ENCODE assay signal across 8 mouse cellular contexts in the genomic region with DNA sequence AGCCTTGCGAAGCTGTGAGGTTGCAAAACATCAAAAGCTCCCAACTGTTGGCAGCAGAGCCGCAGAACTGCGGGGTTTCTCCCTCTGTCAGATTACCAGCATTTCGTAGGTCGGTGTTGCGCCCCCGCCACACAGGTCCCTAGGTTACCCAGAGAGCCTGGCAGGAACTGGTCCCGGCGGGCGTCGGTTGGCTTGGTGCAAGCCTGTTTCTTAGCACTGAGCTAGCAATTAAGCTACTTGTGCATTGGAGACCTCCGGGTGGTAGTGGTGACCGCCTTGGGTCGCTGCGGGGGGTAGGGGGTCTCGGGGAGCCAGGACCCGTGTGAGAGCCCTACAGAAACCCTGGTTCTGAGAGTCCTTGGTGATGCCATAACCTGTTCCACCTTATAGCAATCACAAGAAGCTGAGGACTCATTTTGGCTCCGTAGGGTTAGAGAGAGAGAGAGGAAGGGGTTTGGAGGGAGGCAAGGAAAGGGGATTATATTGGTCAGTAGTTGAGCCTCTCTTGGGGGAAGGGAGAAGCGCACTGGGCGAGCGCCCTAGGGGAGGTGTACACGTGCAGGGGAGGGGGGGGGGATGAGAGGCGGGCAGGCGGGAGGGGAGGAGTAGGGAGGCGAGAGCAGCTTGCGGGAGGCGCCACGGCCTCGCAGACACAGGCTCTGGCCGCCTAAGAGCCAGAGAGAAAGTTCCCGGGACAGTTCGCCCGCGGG. TPM values are rescaled to one million over a fixed set of nuclear protein-coding genes. Genes with fewer than 3 reads are reported as not detected.
DNase-seq lines count a peak whose midpoint lies in the region; ATAC-seq lines count a peak whose summit lies in the region.

A gene (plus strand): TSS at position 653 of the 710 bp plus-strand sequence.

- H3K27me3 ChIP-seq in forebrain, embryonic 12.5 days = peaks cover 68% of the 10 kb centered on the region
- peaks cover 65% of the 10 kb centered on the region for H3K27me3 ChIP-seq in intestine, embryonic 14.5 days (replicated peaks; ENCODE audit: control insufficient read depth, insufficient read depth, low read length)
- peaks cover 72% of the 10 kb centered on the region for H3K27me3 ChIP-seq in liver, embryonic 12.5 days (replicated peaks)
- peaks cover 70% of the 10 kb centered on the region for H3K27me3 ChIP-seq in neural tube, embryonic 13.5 days

- peaks cover 22% of the 10 kb centered on the region for H3K4me1 ChIP-seq in forebrain, embryonic 12.5 days
- H3K4me1 ChIP-seq in intestine, embryonic 14.5 days (replicated peaks; ENCODE audit: control insufficient read depth, insufficient read depth, low read length) = peaks cover 7% of the 10 kb centered on the region; the same call in 1 of the 2 replicates
- H3K4me1 ChIP-seq in liver, embryonic 12.5 days = peaks cover 11% of the 10 kb centered on the region; the same call in 1 of the 2 replicates
- peaks cover 28% of the 10 kb centered on the region for H3K4me1 ChIP-seq in neural tube, embryonic 13.5 days (replicated peaks)

- H3K9ac ChIP-seq in forebrain, embryonic 12.5 days = peak within 1 kb of the TSS; percentile 51
- peak within 1 kb of the TSS; percentile 32 for H3K9ac ChIP-seq in intestine, embryonic 14.5 days (ENCODE audit: low read length)
- H3K9ac ChIP-seq in liver, embryonic 12.5 days = no peak within 1 kb of the TSS
- H3K9ac ChIP-seq in neural tube, embryonic 13.5 days = peak within 1 kb of the TSS; percentile 63

- peak; percentile 5 for DNase-seq in cerebellum, adult 9-11 months
- DNase-seq in cerebellum, adult 9-10 months = no peak
- peak; percentile 15 for DNase-seq in ES-CJ7 (ENCODE audit: low read depth, low spot score)
- peak; percentile 67 for DNase-seq in intestine, embryonic 14.5 days (ENCODE audit: low spot score)
- DNase-seq in gastrocnemius, postnatal 10 days = no peak

- H3K36me3 ChIP-seq in forebrain, embryonic 12.5 days (replicated peaks) = no peaks in the 10 kb centered on the region
- no peaks in the 10 kb centered on the region for H3K36me3 ChIP-seq in intestine, embryonic 14.5 days (ENCODE audit: control insufficient read depth, insufficient read depth, low read length)
- H3K36me3 ChIP-seq in liver, embryonic 12.5 days = no peaks in the 10 kb centered on the region
- no peaks in the 10 kb centered on the region for H3K36me3 ChIP-seq in neural tube, embryonic 13.5 days

- peak; percentile 45 for ATAC-seq in forebrain, embryonic 12.5 days (ENCODE audit: low FRiP score)
- peak; percentile 58; the same call in 1 of the 2 replicates for ATAC-seq in intestine, embryonic 14.5 days (replicated peaks; ENCODE audit: low FRiP score, low TSS enrichment, low read depth)
- no peak for ATAC-seq in liver, embryonic 12.5 days
- peak; percentile 63 for ATAC-seq in neural tube, embryonic 13.5 days (ENCODE audit: low read depth)

- peak within 1 kb of the TSS; percentile 54 for H3K4me3 ChIP-seq in forebrain, embryonic 12.5 days (replicated peaks)
- H3K4me3 ChIP-seq in intestine, embryonic 14.5 days (ENCODE audit: low read depth, low read length) = peak within 1 kb of the TSS; percentile 47
- H3K4me3 ChIP-seq in liver, embryonic 12.5 days = peak within 1 kb of the TSS; percentile 46
- H3K4me3 ChIP-seq in neural tube, embryonic 13.5 days = peak within 1 kb of the TSS; percentile 48

- WGBS in forebrain, embryonic 12.5 days = under 1% methylated on average over 30 of the region's 34 CpGs
- WGBS in intestine, embryonic 14.5 days = 2% methylated on average over 31 of the region's 34 CpGs
- 3% methylated on average over 30 of the region's 34 CpGs for WGBS in liver, embryonic 12.5 days (ENCODE audit: insufficient replicate concordance)
- WGBS in neural tube, embryonic 13.5 days = under 1% methylated on average over 22 of the region's 34 CpGs

- H3K27ac ChIP-seq in forebrain, embryonic 12.5 days = no peak within 1 kb of the TSS
- no peak within 1 kb of the TSS for H3K27ac ChIP-seq in intestine, embryonic 14.5 days (ENCODE audit: low read depth)
- no peak within 1 kb of the TSS for H3K27ac ChIP-seq in liver, embryonic 12.5 days
- H3K27ac ChIP-seq in neural tube, embryonic 13.5 days (replicated peaks) = no peak within 1 kb of the TSS

- H3K4me2 ChIP-seq in forebrain, embryonic 12.5 days = peak within 1 kb of the TSS; percentile 98
- H3K4me2 ChIP-seq in intestine, embryonic 14.5 days (ENCODE audit: low read length) = peak within 1 kb of the TSS; percentile 96
- H3K4me2 ChIP-seq in liver, embryonic 12.5 days = peak within 1 kb of the TSS; percentile 66
- H3K4me2 ChIP-seq in neural tube, embryonic 13.5 days = peak within 1 kb of the TSS; percentile 96

- H3K9me3 ChIP-seq in forebrain, embryonic 12.5 days = no peaks in the 10 kb centered on the region
- H3K9me3 ChIP-seq in intestine, embryonic 14.5 days (ENCODE audit: control insufficient read depth, low read length) = no peaks in the 10 kb centered on the region
- no peaks in the 10 kb centered on the region for H3K9me3 ChIP-seq in liver, embryonic 12.5 days (replicated peaks)
- H3K9me3 ChIP-seq in neural tube, embryonic 13.5 days = no peaks in the 10 kb centered on the region

RNA-seq across cellular contexts. Expression of the gene that starts here (rescaled TPM):
- 0.31 and 0.40 TPM in 2 replicates for polyA plus RNA-seq in forebrain, embryonic 12.5 days (2016; fragmentation: Nextera tagmentation; extraction: Ambion mirVana)
- 0.62 and 0.75 TPM in 2 replicates for polyA plus RNA-seq in intestine, embryonic 14.5 days (2014; fragmentation: Nextera tagmentation; extraction: Ambion mirVana)
- 0.14 TPM in 1 of 2 replicates, not detected in the other for polyA plus RNA-seq in liver, embryonic 12.5 days (2016; fragmentation: Nextera tagmentation; extraction: Ambion mirVana)
- 0.85 and 0.89 TPM in 2 replicates for polyA plus RNA-seq in neural tube, embryonic 13.5 days (2015; fragmentation: Nextera tagmentation; extraction: Ambion mirVana)
- total RNA-seq in gastrocnemius, postnatal 10 days (2021) = under 1 TPM; 0.26 to 0.32 TPM

Comparison
In these comparisons a context has a peak if more than half of its experiments do, and no peak if none do; other contexts are left out.
1. DNase-seq: peak in cerebellum, adult 9-11 months (single experiment) and ES-CJ7 (single experiment); none in cerebellum, adult 9-10 months (single experiment) and gastrocnemius, postnatal 10 days (single experiment).
2. Peak in ATAC-seq, H3K4me3 ChIP-seq, H3K9ac ChIP-seq and H3K4me2 ChIP-seq in forebrain, embryonic 12.5 days; RNA of the gene not detected or under 1 TPM.
3. Peak in DNase-seq, ATAC-seq, H3K4me3 ChIP-seq, H3K9ac ChIP-seq and H3K4me2 ChIP-seq in intestine, embryonic 14.5 days; RNA of the gene not detected or under 1 TPM.
4. Peak in ATAC-seq, H3K4me3 ChIP-seq, H3K9ac ChIP-seq and H3K4me2 ChIP-seq in neural tube, embryonic 13.5 days; RNA of the gene not detected or under 1 TPM.
5. Peak in every context shown above with its lines, with median percentiles within 50 percentile points of each other: H3K4me2 ChIP-seq and H3K4me3 ChIP-seq.